Mouse (Mus musculus): ENCODE data around the gene Gjd3. TPM values are rescaled to one million over a fixed set of nuclear protein-coding genes. Genes with fewer than 3 reads are reported as not detected.
A peak's percentile ranks its signal among the peaks of the same experiment; 100 is the strongest.
"Not testable (repeated sequence)": the region's sequence is repeated elsewhere in the genome, so short reads cannot be mapped to it uniquely, and the experiment has no call there.

Gene Gjd3
- total RNA-seq (2021), result not detected in 2 replicates
- long read RNA-seq, result 0 reads

DNA sequence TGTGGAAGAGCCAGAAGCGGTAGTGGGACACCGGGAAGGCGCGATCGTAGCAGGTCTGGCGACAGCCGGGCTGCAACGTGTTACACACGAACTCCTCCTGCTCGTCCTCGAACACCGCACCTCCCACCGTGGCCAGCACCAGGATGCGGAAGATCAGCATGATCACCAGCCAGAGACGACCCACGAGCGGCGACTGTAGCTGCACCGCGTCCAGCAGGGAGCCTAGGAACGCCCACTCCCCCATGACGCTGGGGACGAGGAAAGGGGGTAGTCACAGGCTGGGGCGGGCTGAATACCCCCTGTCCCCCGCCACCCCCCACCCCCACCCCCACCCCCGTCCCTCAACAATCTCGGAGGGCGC, at the start of gene Gjd3:
Gjd3 (minus strand) TSS at position 244 of the 361 bp plus-strand sequence.
- DNase-seq, result no peak

DNA sequence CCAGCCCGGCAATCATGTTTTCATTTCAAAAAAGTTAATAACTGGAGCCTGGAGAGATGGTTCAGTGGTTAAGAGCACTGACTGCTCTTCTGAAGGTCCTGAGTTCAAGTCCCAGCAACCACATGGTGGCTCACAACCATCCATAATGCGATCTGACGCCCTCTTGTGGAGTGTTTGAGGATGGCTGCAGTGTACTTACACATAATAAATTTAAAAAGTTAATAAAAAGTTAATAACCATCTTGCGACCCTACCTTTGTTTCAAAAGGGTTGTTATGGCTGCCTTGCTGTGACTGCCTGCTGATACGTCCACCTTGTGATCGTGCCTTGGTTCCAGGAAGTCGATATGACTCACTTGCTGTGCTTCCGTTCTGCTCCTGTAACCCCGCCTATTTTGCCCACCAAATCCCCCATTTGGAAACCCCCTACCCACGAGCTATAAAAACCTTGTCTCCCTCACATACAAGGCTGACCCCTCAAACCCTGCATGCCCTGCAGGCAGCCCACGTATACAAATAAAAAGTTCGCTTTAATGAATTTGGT, 44.2 kb upstream of the Gjd3 start:
- no peak for DNase-seq

DNA sequence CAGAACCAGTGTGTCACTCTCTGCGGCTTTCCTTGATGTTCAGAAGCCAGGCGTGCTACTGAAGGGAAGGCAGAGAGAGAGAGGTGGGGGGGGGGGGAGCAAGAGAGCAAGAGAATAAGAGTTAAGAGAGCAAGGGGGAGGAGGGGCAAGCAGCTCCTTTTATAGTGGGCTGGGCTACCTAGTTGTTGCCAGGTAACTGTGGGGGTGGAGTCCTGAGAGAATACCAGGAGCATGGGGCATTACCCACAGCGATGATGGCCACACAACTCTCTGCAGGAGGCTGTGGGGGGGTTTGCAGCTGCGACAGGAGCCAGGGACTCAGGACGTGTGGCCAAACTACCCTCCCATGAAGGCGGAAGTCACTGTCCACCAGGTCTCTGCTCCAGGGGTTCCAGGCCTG, 43.1 kb upstream of the Gjd3 start:
- DNase-seq, result no peak

DNA sequence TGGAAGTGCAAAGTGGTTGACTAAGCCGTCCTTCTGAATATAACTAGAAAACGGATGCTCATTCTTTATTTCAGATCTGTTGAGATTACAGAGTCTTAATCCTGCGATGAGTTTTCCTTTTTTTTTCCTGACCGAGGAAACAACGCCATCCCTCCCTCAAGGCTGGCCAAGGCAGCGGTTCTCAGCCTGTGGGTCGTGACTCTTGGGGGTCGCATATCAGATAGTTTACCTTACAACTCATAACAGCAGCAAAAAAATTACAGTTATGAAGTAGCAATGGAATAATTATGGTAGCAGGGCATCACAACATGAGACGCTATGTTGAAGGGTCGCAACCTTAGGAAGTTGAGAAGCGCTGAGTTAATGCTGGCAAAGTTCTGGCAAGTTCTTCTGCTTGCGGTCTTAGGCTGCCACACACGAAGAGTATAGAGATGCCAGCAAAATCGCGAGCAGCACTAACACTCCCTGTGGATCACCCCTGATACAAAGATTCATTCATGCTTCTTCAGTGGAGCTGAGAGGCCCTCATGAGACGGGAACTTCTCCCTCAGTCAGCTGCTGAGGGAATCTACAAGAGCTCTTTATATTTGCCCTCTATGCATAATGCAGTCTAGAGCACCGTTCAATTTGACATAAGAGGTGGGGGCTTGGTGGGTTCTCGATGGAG, 41.8 kb upstream of the Gjd3 start:
- DNase-seq, result no peak

DNA sequence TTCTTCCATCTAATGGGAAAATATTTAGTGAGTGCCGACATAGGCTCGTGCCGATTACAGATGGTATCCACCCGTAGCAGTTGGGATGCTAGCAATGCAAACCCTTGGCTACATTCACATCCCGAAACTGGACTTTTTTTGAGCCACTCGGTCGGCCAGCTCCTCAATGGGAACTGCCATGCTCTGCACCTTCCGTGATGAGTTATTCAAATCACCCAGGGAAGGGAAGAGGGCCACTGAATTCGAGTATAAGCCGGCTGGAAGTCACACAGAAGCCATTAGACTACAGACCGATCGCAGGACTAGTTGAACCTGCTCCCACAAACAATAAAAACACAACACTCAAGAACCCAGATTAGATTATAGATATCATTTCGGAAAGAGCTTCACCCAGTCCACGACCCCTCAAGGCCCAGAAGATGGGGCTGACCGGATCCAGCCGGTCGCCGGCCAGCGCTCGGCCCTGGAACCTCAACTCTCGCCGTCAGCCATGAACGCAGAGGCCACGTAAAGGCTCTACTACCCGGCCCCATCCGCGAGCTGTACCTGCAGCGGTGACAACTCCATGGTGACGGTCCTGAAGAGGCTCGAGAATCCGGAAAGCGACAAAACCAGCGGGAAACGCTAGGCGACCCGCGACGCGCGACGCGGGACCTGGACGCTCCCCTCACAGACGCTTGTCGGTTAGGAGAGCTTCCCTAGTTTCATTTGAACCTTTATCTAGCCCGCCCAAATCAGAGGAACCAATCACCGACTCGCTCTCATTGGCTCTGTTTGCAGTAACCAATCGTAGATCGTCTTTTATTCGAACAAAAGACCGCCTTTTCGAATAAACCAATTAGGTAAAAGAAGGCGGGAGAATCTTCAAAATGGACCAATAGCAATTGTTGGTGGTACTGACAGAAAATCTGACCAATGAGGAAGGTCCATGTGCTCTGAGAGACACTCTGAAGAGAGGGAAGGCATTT, 41.0 kb upstream of the Gjd3 start, which contains the start of gene Top2a:
Top2a (minus strand) TSS at position 690 of the 968 bp plus-strand sequence.
- peak; percentile 73 for DNase-seq

DNA sequence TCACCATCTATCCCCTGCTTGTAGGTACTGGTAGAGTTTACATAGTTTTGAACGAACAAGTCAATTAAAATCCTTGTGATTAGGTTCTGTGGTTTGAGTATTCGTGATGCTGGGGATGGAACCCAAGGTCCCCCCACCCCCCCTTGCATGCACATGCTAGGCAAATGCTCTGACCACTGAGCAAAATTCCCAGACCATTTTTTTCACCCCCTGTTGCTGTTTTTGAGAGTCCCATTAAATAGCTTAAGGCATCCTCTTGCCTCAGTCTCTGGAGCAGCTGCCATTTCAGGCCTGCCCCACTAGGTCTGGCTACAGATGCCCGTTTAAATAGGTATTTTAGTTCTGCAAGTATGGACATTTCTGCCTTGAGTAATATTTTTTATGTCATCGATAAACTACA, 40.3 kb upstream of the Gjd3 start:
- DNase-seq, result no peak

DNA sequence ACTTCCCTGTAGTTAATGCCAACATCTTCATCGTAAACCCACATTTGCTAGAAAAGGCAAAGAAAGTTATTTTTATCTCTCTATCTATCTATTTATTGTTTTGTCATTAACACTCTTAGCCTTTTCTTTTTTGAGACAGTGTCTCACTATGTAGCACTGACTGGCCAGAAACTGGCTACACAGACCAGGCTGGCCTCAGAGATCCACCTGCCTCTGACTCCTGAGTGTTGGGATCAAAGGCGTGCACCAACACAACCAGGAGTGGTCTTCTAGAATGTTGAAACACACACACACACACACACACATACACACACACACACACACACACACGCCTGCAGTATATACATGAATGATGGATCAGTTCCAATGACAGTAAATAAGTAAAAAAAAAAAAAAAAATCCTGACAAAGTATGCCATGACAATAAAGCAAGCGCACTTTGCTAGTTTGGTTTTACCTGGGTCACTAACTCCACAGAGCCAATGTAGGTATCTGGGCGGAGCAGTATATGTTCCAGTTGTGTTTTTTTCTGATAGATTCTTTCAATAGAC, 39.6 kb upstream of the Gjd3 start:
- DNase-seq, result no peak

DNA sequence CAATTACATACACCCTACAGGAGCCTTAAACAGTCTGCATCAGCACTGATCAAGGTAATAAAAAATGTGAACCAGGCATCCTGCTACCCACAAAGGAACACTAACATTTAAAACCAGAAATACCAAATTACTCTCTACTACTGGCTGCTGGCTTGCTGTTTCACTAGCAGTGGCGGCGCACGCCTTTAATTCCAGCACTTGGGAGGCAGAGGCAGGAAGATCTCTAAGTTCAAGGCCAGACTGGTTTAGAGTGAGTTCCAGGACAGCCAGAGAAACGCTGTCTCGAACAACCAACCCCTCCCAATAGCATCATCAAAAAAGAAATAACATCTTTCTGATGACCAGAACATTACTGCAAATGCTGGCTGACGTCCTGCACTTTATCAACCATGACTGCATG, 37.0 kb upstream of the Gjd3 start:
- DNase-seq, result no peak

DNA sequence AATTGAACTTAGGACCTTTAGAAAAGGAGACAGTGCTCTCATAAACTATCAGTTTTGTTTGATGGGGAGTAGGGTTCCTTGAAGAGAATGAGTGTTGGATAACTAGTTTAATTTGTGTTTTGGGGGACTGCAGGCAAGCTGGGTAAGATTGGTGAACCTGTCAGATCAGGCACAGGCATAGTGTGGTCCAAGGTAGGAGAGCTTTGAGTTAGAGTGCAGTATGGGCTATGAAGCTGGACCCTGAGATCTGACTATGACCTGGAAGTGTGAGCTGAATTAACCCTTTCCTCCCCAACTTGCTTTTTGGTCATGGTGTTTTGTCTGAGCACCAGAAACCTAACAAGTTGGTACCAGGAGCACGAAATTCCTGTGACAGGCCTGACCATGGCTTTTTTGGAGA, 31.0 kb upstream of the Gjd3 start:
- no peak for DNase-seq

DNA sequence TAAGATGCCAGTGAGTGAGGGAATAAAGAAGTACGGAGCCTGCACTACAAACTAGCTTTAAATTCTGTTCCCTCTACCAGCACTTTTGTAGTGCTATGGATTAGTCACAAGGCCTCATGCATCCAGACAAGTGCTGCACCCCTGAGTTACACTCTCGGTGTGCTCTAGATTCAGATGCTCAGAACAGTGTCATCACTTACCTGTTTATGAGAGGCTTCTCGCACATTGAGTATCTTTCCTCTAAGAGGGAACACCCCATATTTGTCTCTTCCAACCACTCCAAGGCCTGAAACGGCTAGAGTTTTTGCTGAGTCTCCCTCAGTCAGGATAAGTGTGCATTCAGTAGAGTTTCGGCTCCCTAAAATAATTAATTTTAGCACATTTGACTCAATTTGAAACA, 27.9 kb upstream of the Gjd3 start:
- DNase-seq, result no peak

DNA sequence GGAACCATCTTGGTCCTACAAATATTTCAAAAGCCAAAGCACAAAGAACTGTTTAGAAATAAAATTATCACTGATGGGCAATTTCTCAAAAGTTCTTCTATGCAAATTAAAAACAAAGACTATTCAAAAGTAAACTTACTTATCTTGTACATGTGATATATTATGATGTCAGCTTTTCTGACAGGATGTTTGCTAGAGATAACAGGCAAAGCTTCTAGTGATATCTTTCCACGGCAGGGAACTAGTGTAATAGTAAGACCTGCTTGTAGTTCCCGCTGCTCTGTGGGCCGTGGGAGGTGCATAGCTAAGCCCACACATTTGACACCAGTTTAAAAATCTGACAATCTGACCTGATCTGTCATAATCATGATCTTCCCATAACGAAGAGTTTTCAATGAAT, 27.3 kb upstream of the Gjd3 start:
- no peak for DNase-seq

DNA sequence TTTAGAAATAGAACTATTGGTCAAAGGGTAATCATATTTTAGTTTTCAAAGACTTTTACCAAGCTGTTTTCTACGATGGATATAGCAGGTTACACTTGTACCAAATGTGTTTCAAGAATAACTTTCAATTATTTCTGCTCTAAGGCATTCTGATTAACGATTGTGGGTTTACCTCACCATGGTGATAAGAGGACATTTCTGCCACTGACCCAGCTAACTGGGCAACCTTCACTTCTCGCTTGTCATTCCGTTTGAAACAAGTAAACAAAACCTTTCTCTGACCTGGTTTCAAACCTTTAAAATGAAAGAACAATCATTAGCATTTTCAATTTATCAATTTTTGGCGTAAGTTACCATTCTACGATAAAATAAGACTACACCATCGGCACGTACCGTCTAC, 24.0 kb upstream of the Gjd3 start:
- no peak for DNase-seq

DNA sequence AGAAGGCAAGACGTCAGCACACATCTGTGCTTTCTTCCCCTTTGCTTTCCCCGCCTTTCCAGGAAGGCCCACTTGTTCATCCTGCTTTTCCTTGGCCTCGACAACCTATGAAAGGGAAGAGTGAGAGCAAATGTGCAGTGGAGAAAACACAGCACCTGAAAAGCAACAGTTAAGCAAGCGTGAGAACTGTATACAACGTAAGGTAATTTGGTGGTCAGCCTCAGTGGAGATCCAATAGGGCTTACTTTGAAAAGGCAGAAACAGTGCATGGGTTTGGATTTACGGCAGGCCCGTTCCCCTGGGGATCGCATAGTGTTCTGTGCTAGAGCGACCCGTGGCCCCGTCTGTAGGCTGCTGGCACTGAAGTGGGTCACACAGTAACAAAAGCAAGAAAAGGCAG, 16.4 kb upstream of the Gjd3 start:
- DNase-seq, result no peak

DNA sequence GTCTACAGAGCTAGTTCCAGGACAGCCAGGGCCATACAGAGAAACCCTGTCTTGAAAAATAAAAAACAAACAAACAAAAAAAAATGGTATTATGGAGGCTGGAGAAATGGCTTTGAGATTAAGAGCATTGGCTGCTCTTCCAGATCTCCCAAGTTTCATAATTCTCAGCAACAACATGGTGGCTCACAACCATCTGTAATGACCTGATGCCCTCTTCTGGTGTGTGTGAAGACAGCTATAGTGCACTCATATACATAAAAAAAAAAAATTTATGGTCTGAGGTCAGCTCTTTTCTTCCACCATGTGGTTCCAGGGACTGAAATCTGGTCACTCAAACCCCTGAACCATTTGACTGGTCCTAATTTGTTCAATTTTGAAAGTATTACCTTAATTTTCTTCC, 16.0 kb upstream of the Gjd3 start:
- DNase-seq, result no peak

DNA sequence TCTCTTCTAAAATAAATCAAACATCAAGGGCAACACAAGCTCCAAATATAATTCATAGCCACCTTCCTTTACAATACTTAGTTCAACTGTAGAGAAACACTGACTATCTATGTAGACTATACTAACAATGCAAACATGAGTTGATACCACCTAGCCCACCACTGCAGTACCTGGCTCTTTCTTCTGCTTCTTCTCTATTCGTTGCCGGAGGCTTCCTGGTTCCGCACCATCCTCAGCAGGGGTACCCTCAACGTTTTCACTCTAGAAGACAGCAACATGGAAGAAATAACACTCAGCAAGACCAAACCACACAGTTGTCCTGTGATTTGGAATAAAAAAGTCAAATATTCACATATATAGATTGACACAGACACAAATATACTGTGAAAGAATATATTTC, 14.8 kb upstream of the Gjd3 start:
- no peak for DNase-seq

DNA sequence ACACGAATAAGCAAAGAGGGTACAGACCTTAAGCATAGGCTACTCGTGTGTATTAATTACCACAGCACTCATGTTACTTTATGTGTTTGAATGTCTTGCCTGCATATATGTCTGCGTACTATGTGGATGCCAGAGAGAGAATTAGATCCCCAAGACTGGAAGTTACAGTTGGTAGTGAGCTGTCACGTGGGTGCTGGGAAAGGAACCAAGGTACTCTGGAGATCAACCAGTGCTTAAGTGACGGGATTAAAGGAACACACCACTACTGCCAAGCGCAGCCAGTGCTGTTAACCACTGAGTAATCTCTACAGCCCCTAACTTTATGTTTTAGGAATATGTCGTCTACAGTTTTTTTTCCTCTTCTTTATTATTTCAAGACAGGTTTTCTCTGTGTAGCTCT, 13.2 kb upstream of the Gjd3 start:
- DNase-seq, result no peak

DNA sequence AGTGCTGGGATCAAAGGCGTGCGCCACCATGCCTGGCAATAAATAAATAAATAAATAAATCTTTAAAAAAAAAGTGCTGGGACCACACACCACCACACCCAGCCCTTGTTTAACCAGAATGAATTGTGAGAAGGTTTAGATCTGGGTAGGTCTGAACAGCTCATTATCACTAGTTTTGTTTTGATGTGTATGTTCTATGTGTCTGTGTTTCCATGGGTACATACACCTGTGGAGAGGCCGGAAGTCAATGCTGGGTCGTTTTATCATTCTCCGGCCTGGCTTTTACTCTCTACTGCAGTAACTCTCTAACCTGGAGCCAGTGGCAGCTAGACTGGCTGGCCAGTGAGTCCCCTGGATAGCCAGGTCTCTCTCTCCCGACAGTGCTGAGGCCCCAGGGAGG, 8.1 kb upstream of the Gjd3 start:
- DNase-seq, result no peak

DNA sequence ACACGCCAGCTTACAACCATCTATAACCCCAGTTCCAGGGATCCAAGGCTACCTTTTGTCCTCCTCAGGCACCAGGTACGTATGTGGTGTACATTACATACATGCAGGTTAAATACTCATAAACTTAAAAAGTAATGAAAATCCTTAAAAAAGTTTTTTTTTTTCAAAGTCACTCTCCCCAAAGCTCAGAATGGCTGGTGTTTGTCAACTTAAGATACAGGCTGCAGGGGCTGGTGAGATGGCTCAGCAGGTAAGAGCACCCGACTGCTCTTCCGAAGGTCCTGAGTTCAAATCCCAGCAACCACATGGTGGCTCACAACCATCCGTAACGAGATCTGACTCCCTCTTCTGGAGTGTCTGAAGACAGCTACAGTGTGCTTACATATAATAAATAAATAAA, 5.4 kb upstream of the Gjd3 start:
- not testable (repeated sequence) for DNase-seq

DNA sequence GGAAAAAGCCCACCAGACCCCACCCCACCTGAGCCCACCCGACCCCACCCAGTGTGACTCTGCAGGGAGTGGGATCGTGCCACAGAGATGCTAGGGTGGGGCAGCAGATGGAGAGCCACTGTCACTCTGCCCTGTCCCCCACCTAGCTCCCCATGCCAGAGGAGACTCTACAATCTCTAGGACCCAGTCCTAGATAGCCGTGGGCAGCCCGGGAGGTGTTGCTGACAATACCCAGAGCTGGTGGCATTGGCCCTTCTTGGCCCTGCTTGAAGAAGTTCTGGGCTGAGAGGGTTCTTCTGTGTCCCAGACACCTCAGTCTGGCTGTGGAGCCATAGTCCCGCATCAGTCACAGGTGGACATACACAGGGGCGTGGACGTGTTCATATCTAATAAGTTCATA, 2.7 kb upstream of the Gjd3 start:
- no peak for DNase-seq

DNA sequence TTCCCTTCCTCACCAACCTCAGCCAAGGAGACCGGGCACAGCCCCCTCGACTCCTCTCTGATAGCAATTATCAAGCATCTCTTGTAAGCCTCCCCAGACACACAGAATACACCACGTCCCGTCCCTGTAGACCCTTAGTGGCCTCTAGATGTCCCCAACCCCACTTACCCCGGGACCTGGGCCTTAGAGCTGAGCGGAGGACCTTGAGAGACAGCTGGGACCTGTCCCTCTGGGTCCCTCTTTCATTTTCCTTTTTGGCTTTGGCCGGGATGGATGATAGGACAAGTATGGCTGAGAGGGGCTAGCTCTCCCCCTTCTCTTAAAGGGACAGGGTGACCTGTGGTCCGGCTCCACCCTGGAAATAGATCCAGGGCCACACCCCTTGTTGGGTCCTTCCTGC, 735 bp upstream of the Gjd3 start:
- DNase-seq, result no peak

DNA sequence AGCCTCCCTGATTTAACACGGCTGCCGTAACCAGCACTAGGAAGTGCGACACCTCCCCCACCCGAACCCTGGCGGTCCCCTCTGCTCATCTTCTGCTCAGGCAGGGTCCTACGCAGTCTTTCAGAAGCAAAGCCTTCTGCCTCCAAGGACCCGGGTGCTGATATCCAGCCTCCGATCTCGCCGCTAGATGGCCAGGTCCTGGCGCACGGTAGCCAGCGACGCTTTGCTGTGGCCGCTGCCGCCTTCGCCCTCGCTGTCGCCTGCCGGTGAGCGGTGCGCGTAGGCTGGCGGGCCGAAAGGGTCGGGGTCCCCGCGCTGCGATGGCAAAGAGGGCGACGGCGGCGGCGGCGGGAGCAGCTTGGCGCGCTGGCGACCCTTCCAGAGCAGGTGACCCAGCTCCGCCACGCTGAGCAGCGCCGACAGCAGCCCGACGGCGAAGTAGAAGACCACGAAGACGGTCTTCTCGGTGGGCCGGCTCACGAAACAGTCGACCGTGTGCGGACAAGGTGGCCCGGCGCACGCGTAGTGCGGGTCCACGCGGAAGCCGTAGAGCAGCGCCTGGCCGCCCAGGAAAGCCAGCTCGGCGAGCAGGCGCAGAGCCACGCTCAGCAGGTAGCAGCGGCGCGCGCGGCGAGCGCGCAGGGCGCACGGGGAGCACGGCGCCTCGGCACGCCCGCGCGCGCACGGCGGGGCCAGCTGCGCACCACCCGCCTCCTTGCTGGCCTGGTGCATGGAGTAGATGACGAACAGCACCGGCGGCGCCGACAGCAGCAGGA, 631 bp downstream of the Gjd3 start:
- DNase-seq, result peak; percentile 75

DNA sequence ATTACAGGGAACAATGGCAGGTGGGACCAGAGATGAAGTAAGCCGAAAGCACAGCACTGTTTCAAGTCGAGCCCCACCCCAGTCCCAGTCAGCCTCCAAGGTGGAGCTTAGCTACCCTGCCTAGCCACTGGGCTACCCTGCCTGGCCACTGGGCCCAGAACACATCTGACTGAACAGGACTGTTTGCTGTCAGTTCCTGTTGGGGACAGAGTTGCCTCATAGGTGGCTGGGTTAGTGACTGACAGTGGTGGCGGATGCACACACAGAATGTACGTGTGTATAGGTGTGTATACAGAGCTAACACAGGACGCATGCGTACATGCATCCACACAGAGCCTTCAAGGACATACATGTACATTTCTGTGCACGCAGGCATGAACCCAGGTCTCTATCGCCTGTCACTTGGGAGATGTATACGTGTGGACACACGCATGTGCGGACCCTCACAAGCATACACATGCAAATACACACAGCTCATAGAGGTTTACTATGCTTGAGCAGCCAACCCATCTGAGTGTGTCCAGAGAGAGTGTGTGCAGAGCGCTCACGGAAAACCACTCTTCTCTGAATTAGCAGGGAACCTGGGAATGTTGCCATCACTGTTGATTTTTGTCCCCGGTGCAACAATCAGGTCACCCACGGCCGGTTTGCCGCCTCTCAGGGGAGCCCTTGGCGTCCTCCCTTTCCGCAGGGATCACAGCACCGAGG, 1.4 kb downstream of the Gjd3 start:
- no peak for DNase-seq

Measured in adrenal gland, postnatal 25 days (tissue).